Comparison of ENCODE assay signal across 26 mouse cellular contexts in the genomic region with DNA sequence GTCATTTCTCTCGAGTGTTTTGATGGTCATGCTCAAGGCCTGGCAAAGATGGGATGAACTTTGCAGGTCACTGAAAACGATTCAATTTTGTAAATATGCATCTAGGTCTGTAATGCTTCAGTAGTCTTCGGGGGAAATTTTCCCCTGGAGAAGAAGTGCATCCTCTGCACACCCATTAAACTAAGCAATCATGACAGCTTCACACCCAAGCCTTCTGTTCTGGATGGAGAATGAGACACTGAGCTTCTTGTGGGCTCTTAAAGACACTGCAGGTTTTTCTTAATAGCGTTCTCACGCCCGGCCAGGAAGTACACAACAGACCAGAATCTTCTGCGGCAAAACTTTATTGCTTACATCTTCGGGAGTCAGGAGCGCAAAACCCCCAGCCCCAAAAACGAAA.
DNase-seq lines count a peak whose midpoint lies in the region; ATAC-seq and TF ChIP-seq lines count a peak whose summit lies in the region.
"Had no signal": no experiment of that assay in that cellular context is flagged by ENCODE, and none has a peak within 500 bp of the region (broad histone marks: within the 10 kb centered on the region; RNA-seq: fewer than 3 reads in every experiment).

No protein-coding gene starts in this region.

- TF ChIP-seq CTCF in thymus, adult 2 months (IDR thresholded peaks at IDR 0.05; ENCODE audit: borderline replicate concordance, control insufficient read depth, extremely low read depth, insufficient read depth, low read length, poor library complexity), result no peak

- no peak for DNase-seq in lung, postnatal 10 days
- no peak for DNase-seq in thymus, adult 2 months
- no peak for DNase-seq in thymus, postnatal 4 days
- no peak for DNase-seq in gastrocnemius, adult 8-10 months (ENCODE audit: low spot score in 2 of 2)
- DNase-seq: adrenal gland, postnatal 10 days; adrenal gland, postnatal 36 days; cerebellum, adult 11 months; cerebellum, adult 2 months; cerebellum, adult 9-11 months; cerebellum, postnatal 36 days; forebrain, postnatal 0 days; gastrocnemius, adult 2 months; gastrocnemius, postnatal 25 days; heart, adult 18-20 months; heart, postnatal 10 days; heart, postnatal 36 days had no signal

- H3K27me3 ChIP-seq in lung, embryonic 16.5 days (ENCODE audit: control insufficient read depth, insufficient read depth, low read depth, low read length), result no peaks in the 10 kb centered on the region
- no peaks in the 10 kb centered on the region for H3K27me3 ChIP-seq in thymus, adult 2 months (ENCODE audit: control insufficient read depth, insufficient read depth, low read length)
- H3K27me3 ChIP-seq: heart, embryonic 12.5 days; heart, embryonic 15.5 days had no signal

- no peak for TF ChIP-seq POLR2A in thymus, adult 2 months (IDR thresholded peaks at IDR 0.05; ENCODE audit: control insufficient read depth, extremely low read depth, insufficient read depth, low read length, poor library complexity)

- H3K4me3 ChIP-seq in lung, embryonic 16.5 days (ENCODE audit: low read length), result 0 out of 2 replicates have a peak overlapping the region, but pooled peaks have one; percentile 3
- H3K4me3 ChIP-seq in thymus, adult 2 months (ENCODE audit: control insufficient read depth, insufficient read depth, low read length), result 0 out of 2 replicates have a peak overlapping the region, but pooled peaks have one; percentile 8
- peak overlapping the region; percentile 39; the same call in 1 of the 2 replicates for H3K4me3 ChIP-seq in brown adipose tissue, adult 24 weeks (ENCODE audit: insufficient read depth, low read depth, low read length)
- H3K4me3 ChIP-seq: gastrocnemius, adult 2 months; heart, embryonic 12.5 days; heart, embryonic 15.5 days; hindbrain, embryonic 10.5 days had no signal

- no peak overlapping the region for H3K4me2 ChIP-seq in lung, embryonic 16.5 days (ENCODE audit: low read depth, low read length)
- H3K4me2 ChIP-seq: heart, embryonic 12.5 days; heart, embryonic 15.5 days; hindbrain, embryonic 14.5 days had no signal

- H3K27ac ChIP-seq in lung, embryonic 16.5 days (ENCODE audit: low read length), result no peak overlapping the region
- peak overlapping the region; percentile 62 for H3K27ac ChIP-seq in thymus, adult 2 months (ENCODE audit: control insufficient read depth, insufficient read depth, low read length)
- H3K27ac ChIP-seq in brown adipose tissue, adult 24 weeks (replicated peaks; ENCODE audit: low read depth, low read length), result peak overlapping the region; percentile 27; the same call in 1 of the 2 replicates
- H3K27ac ChIP-seq: gastrocnemius, adult 2 months; heart, embryonic 15.5 days; hindbrain, embryonic 10.5 days; hindbrain, embryonic 14.5 days had no signal

- no peaks in the 10 kb centered on the region for H3K4me1 ChIP-seq in lung, embryonic 16.5 days (replicated peaks; ENCODE audit: control insufficient read depth, insufficient read depth, low read length)
- H3K4me1 ChIP-seq in thymus, adult 2 months (replicated peaks; ENCODE audit: control insufficient read depth, insufficient read depth, low read length), result no peaks in the 10 kb centered on the region
- no peaks in the 10 kb centered on the region for H3K4me1 ChIP-seq in brown adipose tissue, adult 24 weeks (ENCODE audit: control insufficient read depth, insufficient read depth, insufficient read length, low read length)
- H3K4me1 ChIP-seq: heart, embryonic 12.5 days; heart, embryonic 15.5 days; hindbrain, embryonic 10.5 days had no signal

- H3K36me3 ChIP-seq in lung, embryonic 16.5 days (ENCODE audit: control insufficient read depth, insufficient read depth, low read length), result no peaks in the 10 kb centered on the region
- H3K36me3 ChIP-seq in thymus, adult 2 months (ENCODE audit: control insufficient read depth, insufficient read depth, low read length), result no peaks in the 10 kb centered on the region
- H3K36me3 ChIP-seq: G1E; heart, embryonic 12.5 days; heart, embryonic 15.5 days; hindbrain, embryonic 10.5 days had no signal

- WGBS in lung, embryonic 16.5 days, result 87% methylated on average over 10 of the region's 10 CpGs
- WGBS in thymus, adult 2 months, result 94% methylated on average over 10 of the region's 10 CpGs

- no peak overlapping the region for H3K9ac ChIP-seq in lung, embryonic 16.5 days (ENCODE audit: low read length)
- H3K9ac ChIP-seq: forebrain, postnatal 0 days; heart, embryonic 12.5 days; heart, embryonic 15.5 days; hindbrain, embryonic 14.5 days had no signal

- peaks cover 5% of the 10 kb centered on the region; the same call in 1 of the 2 replicates for H3K9me3 ChIP-seq in lung, embryonic 16.5 days (ENCODE audit: control insufficient read depth, low read length)
- H3K9me3 ChIP-seq: heart, embryonic 12.5 days; heart, embryonic 15.5 days had no signal

- ATAC-seq in lung, embryonic 16.5 days (ENCODE audit: low read depth), result no peak
- ATAC-seq in erythroblast, adult 5-6 weeks (replicated peaks; ENCODE audit: low FRiP score, poor library complexity, severe bottlenecking), result no peak
- ATAC-seq: forebrain, embryonic 14.5 days; forebrain, postnatal 0 days; Patski had no signal
